In the genomic region with DNA sequence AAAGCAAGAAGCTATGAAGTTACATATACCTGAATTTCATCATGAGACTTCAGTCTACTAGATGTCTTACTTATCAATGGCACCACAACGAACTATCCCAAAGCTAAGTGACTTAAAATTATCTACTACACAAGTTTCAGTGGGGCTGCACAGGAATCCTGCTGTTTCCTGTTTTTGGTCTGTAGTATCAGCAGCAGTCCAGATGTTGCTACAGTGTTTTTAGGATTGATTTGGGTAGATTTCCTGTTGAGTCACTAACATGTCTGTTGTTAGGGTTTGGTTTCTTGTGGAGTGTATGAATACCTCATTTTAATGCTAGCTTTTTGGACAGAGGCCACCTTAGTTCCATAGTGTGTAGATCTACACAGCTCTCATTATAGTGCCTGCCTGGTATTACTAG, we compare ENCODE assay signal across 26 mouse cellular contexts.
DNase-seq lines count a peak whose midpoint lies in the region; ATAC-seq and TF ChIP-seq lines count a peak whose summit lies in the region.
"Had no signal": no experiment of that assay in that cellular context is flagged by ENCODE, and none has a peak within 500 bp of the region (broad histone marks: within the 10 kb centered on the region; RNA-seq: fewer than 3 reads in every experiment).

No protein-coding gene starts in this region.

- no peak for TF ChIP-seq EP300 in liver, postnatal 0 days (IDR thresholded peaks at IDR 0.05; ENCODE audit: low read depth)

- no peak for TF ChIP-seq CTCF in liver, postnatal 0 days (IDR thresholded peaks at IDR 0.05; ENCODE audit: low read depth)

- ATAC-seq in liver, postnatal 0 days: 0 out of 2 replicates have a peak, but pooled peaks have one; percentile 27
- peak; percentile 67 for ATAC-seq in common myeloid progenitor, adult 5-6 weeks (replicated peaks; ENCODE audit: low read depth, poor library complexity, severe bottlenecking)
- peak; percentile 62 for ATAC-seq in megakaryocyte progenitor cell, adult 5-6 weeks (replicated peaks; ENCODE audit: poor library complexity)
- ATAC-seq: activated CD4-positive, CD25-positive, alpha-beta regulatory T cell, adult 4 months; forebrain, embryonic 15.5 days had no signal

- no peak for DNase-seq in liver, postnatal 0 days
- DNase-seq in liver: no peak
- no peak for DNase-seq in adrenal gland, postnatal 14 days
- DNase-seq in kidney, adult 11 months: no peak
- DNase-seq: adrenal gland, adult 8-10 months; adrenal gland, postnatal 36 days; B cell, adult 2 months; cerebellum, adult 18-20 months; cerebellum, adult 9-10 months; cerebellum, postnatal 14 days; gastrocnemius, postnatal 25 days; heart, adult 2 months; heart, postnatal 14 days; heart, postnatal 4 days had no signal

- no peak overlapping the region for H3K4me2 ChIP-seq in liver, postnatal 0 days (ENCODE audit: low read depth, low read length)
- H3K4me2 ChIP-seq: embryonic facial prominence, embryonic 12.5 days; embryonic facial prominence, embryonic 15.5 days; forebrain, embryonic 12.5 days; forebrain, embryonic 15.5 days; heart, embryonic 13.5 days; hindbrain, embryonic 12.5 days; hindbrain, embryonic 15.5 days had no signal

- no peaks in the 10 kb centered on the region for H3K4me1 ChIP-seq in liver, postnatal 0 days (ENCODE audit: insufficient read depth)
- H3K4me1 ChIP-seq: embryonic facial prominence, embryonic 12.5 days; embryonic facial prominence, embryonic 15.5 days; forebrain, embryonic 12.5 days; forebrain, embryonic 15.5 days; heart, embryonic 10.5 days; hindbrain, embryonic 12.5 days had no signal

- no peaks in the 10 kb centered on the region for H3K9me3 ChIP-seq in liver, postnatal 0 days (ENCODE audit: low read length)
- H3K9me3 ChIP-seq: embryonic facial prominence, embryonic 12.5 days; embryonic facial prominence, embryonic 15.5 days; forebrain, embryonic 12.5 days; forebrain, embryonic 15.5 days; heart, embryonic 10.5 days; heart, embryonic 13.5 days; hindbrain, embryonic 12.5 days; hindbrain, embryonic 15.5 days had no signal

- WGBS in liver, postnatal 0 days (ENCODE audit: insufficient replicate concordance): 29% methylated on average over 1 of the region's 1 CpGs

- H3K27ac ChIP-seq in liver, postnatal 0 days (ENCODE audit: low read depth): no peak overlapping the region
- H3K27ac ChIP-seq: embryonic facial prominence, embryonic 12.5 days; embryonic facial prominence, embryonic 15.5 days; forebrain, embryonic 12.5 days; forebrain, embryonic 15.5 days; heart, adult 2 months; heart, embryonic 10.5 days; heart, embryonic 13.5 days; hindbrain, embryonic 12.5 days; hindbrain, embryonic 15.5 days had no signal

- H3K4me3 ChIP-seq in liver, postnatal 0 days (ENCODE audit: low read depth, low read length): no peak overlapping the region
- H3K4me3 ChIP-seq: embryonic facial prominence, embryonic 12.5 days; embryonic facial prominence, embryonic 15.5 days; erythroblast, embryonic 14.5 days; forebrain, embryonic 12.5 days; forebrain, embryonic 15.5 days; heart, adult 2 months; heart, embryonic 10.5 days; heart, embryonic 13.5 days; hindbrain, embryonic 12.5 days; hindbrain, embryonic 15.5 days had no signal

- H3K36me3 ChIP-seq in liver, postnatal 0 days (replicated peaks; ENCODE audit: insufficient read depth, low read length): no peaks in the 10 kb centered on the region
- H3K36me3 ChIP-seq: embryonic facial prominence, embryonic 12.5 days; embryonic facial prominence, embryonic 15.5 days; forebrain, embryonic 12.5 days; forebrain, embryonic 15.5 days; heart, embryonic 10.5 days; heart, embryonic 13.5 days; hindbrain, embryonic 12.5 days; hindbrain, embryonic 15.5 days had no signal

- H3K9ac ChIP-seq in liver, postnatal 0 days (replicated peaks): no peak overlapping the region
- H3K9ac ChIP-seq: embryonic facial prominence, embryonic 12.5 days; embryonic facial prominence, embryonic 15.5 days; forebrain, embryonic 12.5 days; forebrain, embryonic 15.5 days; heart, embryonic 13.5 days; hindbrain, embryonic 12.5 days; hindbrain, embryonic 15.5 days had no signal

- no peaks in the 10 kb centered on the region for H3K27me3 ChIP-seq in liver, postnatal 0 days (ENCODE audit: insufficient read depth, low read length)
- H3K27me3 ChIP-seq: embryonic facial prominence, embryonic 12.5 days; embryonic facial prominence, embryonic 15.5 days; forebrain, embryonic 12.5 days; forebrain, embryonic 15.5 days; heart, embryonic 13.5 days; hindbrain, embryonic 12.5 days; hindbrain, embryonic 15.5 days had no signal
